Comparison of ENCODE assay signal across 9 mouse cellular contexts in the genomic region with DNA sequence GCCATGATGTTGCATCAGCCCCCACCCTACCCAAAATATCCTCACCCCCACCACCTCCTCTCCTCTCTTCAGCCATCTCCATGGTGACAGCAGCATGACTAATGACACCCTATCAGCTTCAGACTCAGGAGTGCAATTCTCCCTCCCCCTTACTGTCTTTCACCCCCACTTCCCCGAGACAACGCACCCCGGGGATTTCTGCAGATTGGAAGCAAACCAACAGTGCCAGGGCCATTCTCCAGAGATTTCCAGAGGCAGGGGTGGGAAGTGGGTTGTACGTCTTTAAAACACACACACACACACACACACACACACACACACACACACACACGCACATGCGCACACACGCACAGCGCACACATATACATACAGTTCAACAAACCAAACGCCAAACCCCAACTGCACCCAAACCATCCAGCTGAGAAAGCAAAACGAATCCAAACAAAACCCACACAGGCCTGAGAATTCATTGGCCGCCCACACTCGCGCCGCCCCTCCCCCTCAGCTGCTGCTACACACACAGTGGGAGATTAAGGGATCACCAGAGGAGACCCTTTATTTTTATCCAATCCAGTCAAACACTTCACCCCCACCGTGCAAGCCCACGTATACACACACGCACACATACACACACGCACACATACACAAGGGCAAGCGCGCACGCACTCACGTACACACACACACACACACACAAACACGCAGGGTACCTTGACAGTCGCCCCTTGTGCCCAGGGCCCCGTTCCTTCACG. TPM values are rescaled to one million over a fixed set of nuclear protein-coding genes. Genes with fewer than 3 reads are reported as not detected.
A peak's percentile ranks its signal among the peaks of the same experiment; 100 is the strongest.
DNase-seq lines count a peak whose midpoint lies in the region; ATAC-seq and TF ChIP-seq lines count a peak whose summit lies in the region.
"Had no signal": no experiment of that assay in that cellular context is flagged by ENCODE, and none has a peak within 500 bp of the region (broad histone marks: within the 10 kb centered on the region; RNA-seq: fewer than 3 reads in every experiment).

No protein-coding gene starts in this region.

- H3K36me3 ChIP-seq in intestine, embryonic 14.5 days (ENCODE audit: control insufficient read depth, insufficient read depth, low read length) = peaks cover 30% of the 10 kb centered on the region
- peaks cover 6% of the 10 kb centered on the region; the same call in 1 of the 2 replicates for H3K36me3 ChIP-seq in midbrain, embryonic 13.5 days
- no peaks in the 10 kb centered on the region for H3K36me3 ChIP-seq in testis, adult 2 months (ENCODE audit: control insufficient read depth, insufficient read depth, low read length)

- H3K4me1 ChIP-seq in intestine, embryonic 14.5 days (replicated peaks; ENCODE audit: control insufficient read depth, insufficient read depth, low read length) = peaks cover 61% of the 10 kb centered on the region
- H3K4me1 ChIP-seq in midbrain, embryonic 13.5 days (replicated peaks) = peaks cover 91% of the 10 kb centered on the region
- H3K4me1 ChIP-seq in testis, adult 2 months (ENCODE audit: control insufficient read depth, insufficient read depth, low read length) = peaks cover 17% of the 10 kb centered on the region

- no peaks in the 10 kb centered on the region for H3K9me3 ChIP-seq in intestine, embryonic 14.5 days (ENCODE audit: control insufficient read depth, low read length)
- H3K9me3 ChIP-seq in midbrain, embryonic 13.5 days = no peaks in the 10 kb centered on the region

- peak overlapping the region; percentile 56 for H3K4me2 ChIP-seq in intestine, embryonic 14.5 days (ENCODE audit: low read length)
- peak overlapping the region; percentile 81 for H3K4me2 ChIP-seq in midbrain, embryonic 13.5 days (replicated peaks)

- no peak; the same call in 1 of the 2 replicates for TF ChIP-seq CTCF in testis, adult 2 months (IDR thresholded peaks at IDR 0.05; ENCODE audit: control insufficient read depth, insufficient read depth, insufficient replicate concordance, low read depth, low read length)

- H3K9ac ChIP-seq in intestine, embryonic 14.5 days (ENCODE audit: low read length) = peak overlapping the region; percentile 69
- peak overlapping the region; percentile 95 for H3K9ac ChIP-seq in midbrain, embryonic 13.5 days (replicated peaks)

- intact Hi-C loops in left cerebral cortex, postnatal 14 days (cut with DNase I) = loop anchor here (5.0 kb wide), 1 partner anchor 67 kb away; the partner anchor contains the start of gene Dguok

- peak overlapping the region; percentile 91 for H3K27ac ChIP-seq in intestine, embryonic 14.5 days (ENCODE audit: low read depth)
- H3K27ac ChIP-seq in midbrain, embryonic 13.5 days = peak overlapping the region; percentile 99
- no peak overlapping the region; the same call in 1 of the 2 replicates for H3K27ac ChIP-seq in testis, adult 2 months (ENCODE audit: control insufficient read depth, insufficient read depth, low read depth, low read length)

- peak; percentile 55 for DNase-seq in ovary, postnatal 14 days (ENCODE audit: low spot score)
- DNase-seq in ovary, postnatal 10 days (ENCODE audit: low spot score) = no peak
- peak; percentile 79 for DNase-seq in embryo, embryonic 10.5 days (ENCODE audit: low spot score)
- peak; percentile 73 for DNase-seq in gastrocnemius, postnatal 10 days
- DNase-seq in intestine, embryonic 14.5 days (ENCODE audit: low spot score) = peak; percentile 83
- peak; percentile 83 to 93 for DNase-seq in left cerebral cortex, postnatal 14 days (ENCODE audit: low spot score in 2 of 2)

- WGBS in intestine, embryonic 14.5 days = 6% methylated on average over 26 of the region's 26 CpGs
- 1% methylated on average over 26 of the region's 26 CpGs for WGBS in midbrain, embryonic 13.5 days

- no peaks in the 10 kb centered on the region for H3K27me3 ChIP-seq in intestine, embryonic 14.5 days (replicated peaks; ENCODE audit: control insufficient read depth, insufficient read depth, low read length)
- no peaks in the 10 kb centered on the region for H3K27me3 ChIP-seq in midbrain, embryonic 13.5 days
- no peaks in the 10 kb centered on the region for H3K27me3 ChIP-seq in testis, adult 2 months (ENCODE audit: control insufficient read depth, insufficient read depth, low read length)
- H3K27me3 ChIP-seq: Patski had no signal

- peak overlapping the region; percentile 52 for H3K4me3 ChIP-seq in intestine, embryonic 14.5 days (ENCODE audit: low read depth, low read length)
- H3K4me3 ChIP-seq in midbrain, embryonic 13.5 days (replicated peaks) = peak overlapping the region; percentile 77
- H3K4me3 ChIP-seq in testis, adult 2 months (ENCODE audit: control insufficient read depth, low read depth, low read length) = peak overlapping the region; percentile 78

- peak; percentile 34 for ATAC-seq in intestine, embryonic 14.5 days (replicated peaks; ENCODE audit: low FRiP score, low TSS enrichment, low read depth)
- ATAC-seq in midbrain, embryonic 13.5 days = peak; percentile 59

- TF ChIP-seq POLR2A in testis, adult 2 months (IDR thresholded peaks at IDR 0.05; ENCODE audit: control insufficient read depth, low read depth, low read length) = no peak

RNA-seq across cellular contexts. Expression of gene Tet3, which starts 18.2 kb away (rescaled TPM):
- 10 to 100 TPM; 41.5 to 47.0 TPM for total RNA-seq in gastrocnemius, postnatal 10 days (2021)
- 35.1 and 40.1 TPM in 2 replicates for polyA plus RNA-seq in intestine, embryonic 14.5 days (2014; fragmentation: Nextera tagmentation; extraction: Ambion mirVana)
- total RNA-seq in left cerebral cortex, postnatal 14 days (2021) = 100 to 1,000 TPM; 106 to 114 TPM
- polyA plus RNA-seq in midbrain, embryonic 13.5 days (2015; fragmentation: Nextera tagmentation; extraction: Ambion mirVana) = 68.1 and 72.4 TPM in 2 replicates
- 1.8 and 2.0 TPM in 2 replicates for polyA plus RNA-seq in testis, adult 2 months (2012; rRNA removed)

Comparison
In these comparisons a context has a peak if more than half of its experiments do, and no peak if none do; other contexts are left out.
1. RNA of gene Tet3, which starts 18.2 kb away (polyA plus RNA-seq): 68.1 to 72.4 TPM in midbrain, embryonic 13.5 days and 35.1 to 40.1 TPM in intestine, embryonic 14.5 days; 1.8 to 2.0 TPM in testis, adult 2 months; every median in the first group is over 10 times any median in the second.
2. Peak in every context shown above with its lines, with median percentiles within 50 percentile points of each other: H3K4me3 ChIP-seq.